Mouse (Mus musculus): ENCODE data around the gene Hecw2.

Gene Hecw2

GRCm38 (mm10) chr1:53775036-53775435 is 419.9 kb downstream of the Hecw2 start:
- no peak for DNase-seq

GRCm38 (mm10) chr1:53774571-53774970 is 420.4 kb downstream of the Hecw2 start:
- no peak for DNase-seq

- peak; percentile 41 for DNase-seq
Measured at GRCm38 (mm10) chr1:53773994-53774393, 421.0 kb downstream of the Hecw2 start.

- DNase-seq: no peak
Measured at GRCm38 (mm10) chr1:53772967-53773366, 422.0 kb downstream of the Hecw2 start.

- DNase-seq: no peak
Measured at GRCm38 (mm10) chr1:53771476-53771875, 423.5 kb downstream of the Hecw2 start.

- DNase-seq: no peak
Measured at GRCm38 (mm10) chr1:53766112-53766511, 428.9 kb downstream of the Hecw2 start.

GRCm38 (mm10) chr1:53757316-53757715 is 437.7 kb downstream of the Hecw2 start:
- no peak for DNase-seq
